Mouse (Mus musculus) right cerebral cortex, adult 2 months (tissue): ENCODE data around the gene Dcakd.

Experiments
- DNase-seq, 2 experiments: peaks; one replicate each; pipeline ENCODE4 v3.0.0; 2021 to 2022; ENCODE audit warnings: low spot score in 2 of 2

Dcakd gene

GRCm38 (mm10) chr11:103028176-103028891 is at the start of gene Dcakd, which contains the start of gene Nmt1:
Dcakd (minus strand) TSS chr11:103028333.
Nmt1 (plus strand) TSS chr11:103028190.
- peak; percentile 96 for DNase-seq

DNA sequence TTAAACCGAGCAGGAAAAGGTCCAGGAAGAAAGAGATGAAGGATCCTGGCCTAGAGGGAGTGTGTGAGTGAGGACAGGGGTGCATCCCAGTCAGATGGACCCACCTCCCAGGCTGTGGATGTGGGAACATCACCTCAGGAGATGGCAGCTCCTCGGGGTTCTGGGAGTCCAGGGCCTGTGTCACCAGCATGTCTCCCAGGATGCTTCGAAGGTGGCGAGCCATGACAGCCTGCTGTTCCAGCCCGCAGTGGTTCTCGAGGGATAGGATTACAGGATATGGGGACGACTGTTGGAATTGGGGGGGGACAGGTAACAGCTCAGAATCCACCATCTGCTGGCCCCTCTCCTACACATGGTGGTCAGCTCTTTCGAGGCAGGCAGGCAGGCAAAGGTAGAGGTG is 48.4 kb upstream of the Dcakd start:
- DNase-seq: no peak

DNA sequence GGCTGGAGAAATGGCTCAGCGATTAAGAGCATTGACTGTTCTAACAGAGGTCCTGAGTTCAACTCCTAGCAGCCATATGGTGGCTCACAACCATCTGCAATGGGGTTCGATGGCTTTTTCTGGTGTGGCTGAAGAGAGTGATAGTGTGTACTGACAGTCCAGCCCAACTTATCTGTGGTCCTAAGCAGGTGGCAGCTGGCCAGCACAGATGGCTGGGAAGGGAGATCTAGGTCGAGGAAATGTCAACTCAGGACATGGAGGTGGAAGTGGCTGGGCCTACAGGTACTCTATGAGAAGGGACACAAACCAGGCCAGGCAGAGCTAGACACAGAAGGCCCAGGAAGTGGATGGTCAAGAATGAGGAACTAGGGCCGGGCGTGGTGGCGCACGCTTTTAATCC is 47.9 kb upstream of the Dcakd start:
- DNase-seq: no peak

DNA sequence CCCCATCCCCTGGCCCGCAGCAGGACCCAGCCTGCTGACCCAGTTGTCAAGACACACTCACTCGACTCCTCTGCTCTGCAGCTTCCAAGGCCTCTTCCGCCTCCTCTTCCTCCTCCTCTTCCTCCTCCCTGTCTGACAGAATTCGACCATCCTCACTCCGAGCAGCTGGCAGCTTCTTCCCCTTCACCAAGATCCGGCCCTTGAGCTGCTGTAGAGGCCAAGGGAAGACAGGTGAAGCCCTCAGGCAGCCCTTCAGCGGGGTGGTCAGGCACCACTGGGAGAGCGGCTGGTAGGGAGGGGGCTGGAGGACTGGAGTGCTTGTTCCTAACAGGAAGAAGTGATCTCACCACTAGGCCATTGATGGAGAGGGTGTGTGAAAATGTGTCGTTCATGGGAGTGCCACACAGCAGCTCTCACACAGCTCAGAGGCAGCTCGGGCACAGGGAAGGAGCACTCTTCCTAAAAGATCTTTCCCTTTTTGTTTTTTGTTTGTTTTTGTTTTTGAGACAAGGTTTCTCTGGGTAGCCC is 46.7 kb upstream of the Dcakd start:
- DNase-seq: no peak

GRCm38 (mm10) chr11:103074121-103074650 is 46.1 kb upstream of the Dcakd start:
- no peak for DNase-seq

DNA sequence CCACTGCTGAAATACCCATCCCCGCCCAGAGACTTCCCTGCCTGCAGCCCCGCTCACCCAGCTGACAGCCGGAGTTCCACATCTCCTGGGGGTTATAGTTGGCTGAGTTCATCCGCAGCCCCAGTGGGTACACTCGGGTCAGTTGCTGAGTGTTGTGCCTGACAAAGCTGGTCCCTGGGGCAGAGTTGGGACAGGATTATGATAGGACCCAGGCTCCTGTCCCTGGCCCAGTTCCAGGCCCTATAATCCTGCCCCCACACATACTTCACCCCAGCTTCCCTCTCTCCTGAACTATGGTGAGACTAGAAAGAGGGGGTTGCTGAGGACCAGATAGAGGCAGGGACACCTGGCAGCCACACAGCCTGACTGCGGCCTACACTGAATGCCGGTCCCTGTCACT is 45.5 kb upstream of the Dcakd start:
- DNase-seq: no peak

DNA sequence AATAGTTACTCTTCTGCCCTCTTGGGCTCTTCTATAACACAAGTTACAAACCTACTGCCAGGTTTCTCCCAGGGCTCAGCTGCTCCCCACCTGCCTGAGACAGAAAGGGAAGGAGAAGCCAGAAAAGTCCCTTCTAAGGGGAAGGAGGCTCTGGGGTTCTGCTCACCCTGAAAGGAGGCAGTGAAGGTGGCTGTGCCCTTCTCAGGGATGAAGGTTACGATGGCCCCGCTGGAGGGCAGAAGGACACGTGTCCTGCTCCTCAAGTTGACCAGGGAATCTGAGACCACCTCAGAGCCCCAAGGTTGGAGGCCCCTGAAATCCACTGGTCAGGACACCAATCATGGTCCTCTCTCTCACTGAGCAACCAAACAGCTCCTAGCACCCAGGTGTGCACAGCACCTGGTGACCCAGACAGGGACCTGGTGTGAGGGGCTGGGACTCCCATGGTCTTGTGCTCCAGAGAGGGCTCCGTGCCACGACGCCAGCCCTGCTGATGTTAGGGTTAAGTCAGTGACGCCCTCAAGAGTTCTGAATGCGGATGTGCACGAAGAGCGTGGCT is 42.3 kb upstream of the Dcakd start:
- no peak for DNase-seq

DNA sequence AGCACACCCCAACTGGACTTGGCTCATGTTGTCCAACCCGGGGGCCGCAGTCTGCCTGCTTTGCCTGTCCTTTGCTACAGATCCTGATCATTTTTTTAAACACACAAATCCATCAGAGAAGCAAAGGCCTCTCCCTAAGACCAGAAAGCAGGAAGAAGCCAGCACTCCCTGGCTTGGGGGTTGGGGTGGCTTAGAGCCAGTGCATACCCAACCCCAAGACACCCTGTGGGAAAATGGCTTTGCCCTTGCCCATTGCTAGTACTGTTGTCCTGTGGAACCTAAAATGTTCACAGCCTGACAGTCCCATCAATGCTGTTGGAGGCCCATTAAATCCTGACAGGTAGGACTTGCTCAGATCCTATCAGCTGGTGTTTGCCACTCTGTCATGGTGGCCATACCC is 41.6 kb upstream of the Dcakd start:
- no peak for DNase-seq

DNA sequence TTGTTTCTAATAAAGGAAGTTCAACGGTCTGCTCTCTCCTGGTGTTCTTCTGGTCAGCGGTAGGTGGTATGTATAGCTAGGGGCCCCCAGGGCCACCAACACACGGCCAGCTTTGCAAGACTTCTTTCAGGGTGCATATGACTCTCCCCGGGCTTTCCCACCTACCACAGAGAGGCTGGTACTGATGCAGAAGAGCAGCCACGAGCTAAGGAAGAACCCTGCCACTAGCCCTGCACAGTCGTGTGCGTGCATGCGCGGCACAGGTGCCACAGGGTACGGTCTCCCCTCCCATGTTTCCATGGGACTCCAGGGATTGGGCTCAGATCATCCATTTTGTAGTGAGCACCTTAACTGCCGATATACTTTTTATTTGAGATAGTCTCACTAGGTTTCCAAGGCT is 40.8 kb upstream of the Dcakd start:
- DNase-seq: no peak

GRCm38 (mm10) chr11:103068272-103068671 is 40.1 kb upstream of the Dcakd start:
- DNase-seq: no peak

- no peak for DNase-seq
These were observed 39.4 kb upstream of the Dcakd start for GRCm38 (mm10) chr11:103067457-103068001.

DNA sequence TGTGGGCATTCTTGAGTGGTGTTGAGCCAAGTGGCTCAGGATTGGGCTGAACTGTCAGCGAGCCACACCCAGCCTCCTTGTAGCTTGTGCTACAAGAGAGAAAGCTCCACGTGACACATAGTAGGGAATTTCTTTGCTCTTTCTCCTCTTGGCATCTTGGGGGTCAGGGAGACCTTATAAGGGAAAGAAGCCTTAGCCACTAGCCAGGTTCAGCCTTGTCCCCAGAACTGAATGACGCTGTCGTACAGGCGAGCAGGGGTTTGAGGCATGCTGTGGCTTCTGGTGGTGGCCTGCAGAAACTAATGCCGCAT is 38.9 kb upstream of the Dcakd start:
- no peak for DNase-seq

GRCm38 (mm10) chr11:103066191-103067050 is 38.3 kb upstream of the Dcakd start:
- DNase-seq: no peak

- DNase-seq: no peak
These were observed 30.5 kb upstream of the Dcakd start for GRCm38 (mm10) chr11:103058499-103059085.

- no peak for DNase-seq
These were observed 28.5 kb upstream of the Dcakd start for GRCm38 (mm10) chr11:103056636-103057035.

- DNase-seq: peak; percentile 91
These were observed 26.7 kb upstream of the Dcakd start for GRCm38 (mm10) chr11:103054798-103055197.

DNA sequence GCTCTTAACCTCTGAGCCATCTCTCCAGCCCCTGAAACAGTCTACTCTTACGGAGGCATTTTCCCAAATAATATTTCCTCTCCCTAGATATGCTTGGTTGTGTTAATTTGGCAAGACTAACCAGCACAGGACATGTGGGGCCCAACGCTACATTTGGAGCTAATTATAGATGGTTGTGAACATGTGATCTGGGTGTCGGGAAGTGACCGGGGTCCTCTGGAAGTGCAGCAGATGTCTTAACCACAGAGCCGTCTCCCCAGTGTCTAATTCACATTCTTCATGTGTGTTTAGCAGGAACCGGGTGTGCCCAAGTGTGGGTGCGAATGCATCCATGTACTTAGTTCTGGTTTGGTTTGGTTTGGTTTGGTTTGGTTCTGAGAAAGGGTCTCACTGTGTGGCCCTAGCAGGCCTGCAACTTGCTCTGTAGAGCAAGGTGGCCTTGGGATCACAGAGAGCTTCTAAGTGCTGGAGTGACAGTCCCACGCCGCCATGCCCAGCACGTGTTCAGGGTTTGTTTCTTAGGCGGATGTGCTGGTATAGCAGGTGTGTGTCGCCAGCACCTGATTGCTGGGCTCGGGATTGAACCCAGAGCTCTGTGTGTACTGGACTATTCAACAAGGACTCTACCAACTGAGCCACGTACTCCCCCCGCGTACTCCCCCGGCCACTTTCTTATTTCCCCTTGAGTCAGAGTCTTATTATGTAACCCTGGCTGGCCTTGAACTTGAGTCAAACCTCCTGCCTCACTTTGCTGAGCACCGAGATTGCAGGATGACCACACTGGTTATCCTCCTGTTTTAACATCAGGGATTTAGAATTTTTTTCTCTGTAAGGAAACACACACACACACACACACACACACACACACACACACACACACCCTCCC is 25.3 kb upstream of the Dcakd start:
- no peak for DNase-seq

DNA sequence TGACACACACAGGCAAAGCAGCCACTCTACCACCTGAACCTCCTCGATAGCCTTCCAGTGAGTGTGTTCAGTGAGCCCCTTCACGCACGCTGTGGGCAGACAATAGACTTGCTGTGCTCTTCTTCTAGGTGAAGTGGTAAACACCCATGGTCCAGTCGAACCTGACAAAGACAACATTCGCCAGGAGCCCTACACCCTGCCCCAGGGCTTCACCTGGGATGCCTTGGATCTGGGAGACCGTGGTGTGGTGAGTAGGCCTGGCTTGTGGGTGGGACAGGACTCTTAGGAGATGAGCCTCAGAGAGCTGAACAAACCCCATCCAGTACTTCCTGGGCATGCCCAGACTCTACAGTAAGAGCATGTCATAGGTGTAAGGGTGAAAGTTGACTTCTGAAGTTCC is 23.9 kb upstream of the Dcakd start:
- no peak for DNase-seq

DNA sequence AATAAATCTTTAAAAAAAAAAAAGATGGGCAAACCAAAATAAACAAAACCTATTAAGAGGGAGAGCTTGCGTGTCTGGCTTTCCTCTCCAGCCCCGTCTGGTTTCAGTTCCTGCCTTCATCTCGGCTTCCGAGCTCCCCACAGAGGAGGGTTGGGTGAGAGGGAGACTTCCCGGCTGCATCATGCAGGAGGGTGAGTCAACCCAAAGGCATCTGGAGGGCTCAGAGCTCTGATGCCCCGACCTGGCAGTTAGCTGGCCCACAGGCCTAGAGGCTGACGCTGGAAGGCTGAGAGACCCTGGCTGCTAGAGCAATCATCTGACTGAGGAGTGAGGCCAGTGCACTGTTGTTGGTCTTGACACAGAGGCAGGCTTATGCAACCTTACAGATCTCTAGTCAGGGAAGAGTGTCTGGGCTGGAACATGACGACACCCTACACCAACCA is 23.1 kb upstream of the Dcakd start:
- DNase-seq: peak; percentile 49 to 53

- no peak for DNase-seq
These were observed 22.0 kb upstream of the Dcakd start for GRCm38 (mm10) chr11:103050153-103050552.

DNA sequence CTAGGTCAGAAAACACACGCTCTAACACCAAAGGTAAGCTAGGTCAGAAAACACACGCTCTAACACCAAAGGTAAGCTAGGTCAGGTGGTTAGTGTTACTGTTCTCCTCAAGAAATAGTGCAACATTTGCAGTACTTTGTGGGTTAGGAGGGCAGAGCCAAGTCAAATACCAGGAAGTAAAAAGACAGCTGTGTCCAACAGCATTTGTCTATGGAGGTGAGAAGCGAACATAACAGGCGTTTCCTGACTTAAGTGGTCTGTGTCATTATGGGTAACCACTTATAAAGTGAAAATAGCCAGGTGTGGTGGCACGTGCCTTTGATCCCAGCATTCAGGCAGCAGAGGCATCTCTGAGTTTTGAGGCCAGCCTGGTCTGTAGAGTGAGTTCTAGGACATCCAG is 21.5 kb upstream of the Dcakd start:
- no peak for DNase-seq
